Mouse (Mus musculus) embryo, embryonic 11 days (tissue): ENCODE results near the gene Chp1.
"Not testable (repeated sequence)": the region's sequence is repeated elsewhere in the genome, so short reads cannot be mapped to it uniquely, and the experiment has no call there.

Source experiments
- DNase-seq: peaks from one replicate; pipeline ENCODE4 v3.0.0-alpha.2; 2015

The Chp1 gene

GRCm38 (mm10) chr2:119566182-119566855 lies 18.8 kb downstream of the Chp1 start:
- DNase-seq = no peak

- DNase-seq = no peak
Measured at GRCm38 (mm10) chr2:119572471-119572870, 25.0 kb downstream of the Chp1 start.

- no peak for DNase-seq
Measured at GRCm38 (mm10) chr2:119581571-119581970, 34.1 kb downstream of the Chp1 start.

GRCm38 (mm10) chr2:119583439-119583838 lies 35.9 kb downstream of the Chp1 start:
- no peak for DNase-seq

- DNase-seq = no peak
Measured at GRCm38 (mm10) chr2:119584282-119584681, 36.8 kb downstream of the Chp1 start.

- peak; percentile 75 for DNase-seq
Measured at GRCm38 (mm10) chr2:119587383-119587782, 39.9 kb downstream of the Chp1 start.

GRCm38 (mm10) chr2:119591247-119591646 lies 43.8 kb downstream of the Chp1 start:
- DNase-seq = no peak

GRCm38 (mm10) chr2:119593765-119594112 lies 46.2 kb downstream of the Chp1 start:
- no peak for DNase-seq

- peak; percentile 98 for DNase-seq
Measured at GRCm38 (mm10) chr2:119594113-119594981, 46.9 kb downstream of the Chp1 start.

- no peak for DNase-seq
Measured at GRCm38 (mm10) chr2:119595308-119595707, 47.8 kb downstream of the Chp1 start.

GRCm38 (mm10) chr2:119596781-119597330 lies 49.4 kb downstream of the Chp1 start:
- no peak for DNase-seq

- DNase-seq = no peak
Measured at GRCm38 (mm10) chr2:119601027-119601426, 53.5 kb downstream of the Chp1 start.

GRCm38 (mm10) chr2:119601575-119601974 lies 54.1 kb downstream of the Chp1 start:
- DNase-seq = not testable (repeated sequence)

- no peak for DNase-seq
Measured at GRCm38 (mm10) chr2:119602488-119602887, 55.0 kb downstream of the Chp1 start.

GRCm38 (mm10) chr2:119603909-119604308 lies 56.4 kb downstream of the Chp1 start:
- DNase-seq = no peak

GRCm38 (mm10) chr2:119605361-119605973 lies 58.0 kb downstream of the Chp1 start:
- no peak for DNase-seq

- no peak for DNase-seq
Measured at GRCm38 (mm10) chr2:119607023-119607422, 59.5 kb downstream of the Chp1 start.

- peak; percentile 62 for DNase-seq
Measured at GRCm38 (mm10) chr2:119617841-119618198, 70.3 kb downstream of the Chp1 start.

GRCm38 (mm10) chr2:119618199-119618982 lies 70.9 kb downstream of the Chp1 start, which contains the start of the genes Nusap1 and Oip5:
TSS of gene Nusap1 (plus strand) at chr2:119618298.
TSS of gene Oip5 (minus strand) at chr2:119618469.
- DNase-seq = peak; percentile 99

GRCm38 (mm10) chr2:119619002-119619401 lies 71.5 kb downstream of the Chp1 start:
- DNase-seq = not testable (repeated sequence)

- no peak for DNase-seq
Measured at GRCm38 (mm10) chr2:119621302-119621701, 73.8 kb downstream of the Chp1 start.
